Mouse (Mus musculus) megakaryocyte, embryonic 14.5 days (primary cell): ENCODE data around the gene Csnk1g2. TPM values are rescaled to one million over a fixed set of nuclear protein-coding genes. Genes with fewer than 3 reads are reported as not detected.
"Not testable (repeated sequence)": the region's sequence is repeated elsewhere in the genome, so short reads cannot be mapped to it uniquely, and the experiment has no call there.

ENCODE experiments used
- H3K27me3 ChIP-seq: replicated peaks from 2 replicates; pipeline ENCODE3; 2012; ENCODE audit warnings: inconsistent platforms
- H3K36me3 ChIP-seq: replicated peaks from 2 replicates; pipeline ENCODE3; 2012; ENCODE audit warnings: low read length, inconsistent platforms, mixed read lengths
- H3K4me1 ChIP-seq: 2 replicates; pipeline ENCODE4 v1.6.1; 2012; ENCODE audit warnings: inconsistent platforms
- H3K4me3 ChIP-seq: replicated peaks from 2 replicates; pipeline ENCODE3; 2012; ENCODE audit warnings: moderate library complexity, mild to moderate bottlenecking, inconsistent platforms
- H3K9me3 ChIP-seq: 2 replicates; pipeline ENCODE4 v1.6.1; 2012; ENCODE audit warnings: inconsistent platforms
- FLI1 ChIP-seq: IDR thresholded peaks from 2 replicates; pipeline ENCODE4 v1.6.1; 2012; ENCODE audit warnings: low read length, inconsistent platforms, mixed read lengths
- GATA1 ChIP-seq: IDR thresholded peaks from 3 replicates; pipeline ENCODE4 v1.6.1; 2012; ENCODE audit warnings: mixed read lengths, low read length, inconsistent platforms, borderline replicate concordance
- polyA plus RNA-seq: library from polyadenylated mRNA; stranded (reverse); fragments of >175 nt; gene quantifications from 2 replicates; pipeline ENCODE4 v1.2.3, GENCODE M21; 2012; ENCODE audit warnings: low replicate concordance; ENCODE audit not compliant: insufficient read depth

Csnk1g2 gene
- polyA plus RNA-seq, 1 experiment = 476 TPM

GRCm38 (mm10) chr10:80602698-80603325 lies 19.8 kb upstream of the Csnk1g2 start, which contains the start of the genes Scamp4 and Adat3:
TSS of gene Scamp4 (plus strand) at chr10:80602872.
TSS of gene Adat3 (plus strand) at chr10:80602880.
- Histone ChIP-seq H3K4me3 (peak within 1 kb of the TSS; percentile 100), H3K27me3 (no peaks in the 10 kb centered on the region), H3K4me1 (peaks cover 77% of the 10 kb centered on the region), H3K36me3 (peaks cover 21% of the 10 kb centered on the region), H3K9me3 (peaks cover 5% of the 10 kb centered on the region; the same call in 1 of the 2 replicates)
- peak; percentile 85 for TF ChIP-seq FLI1
- no peak for TF ChIP-seq GATA1

- Histone ChIP-seq H3K9me3 (peaks cover 5% of the 10 kb centered on the region; the same call in 1 of the 2 replicates), H3K36me3 (peaks cover 26% of the 10 kb centered on the region), H3K4me1 (peaks cover 77% of the 10 kb centered on the region), H3K27me3 (no peaks in the 10 kb centered on the region), H3K4me3 (peak overlapping the region; percentile 100)
- TF ChIP-seq GATA1 (no peak), FLI1 (no peak)
Observed at GRCm38 (mm10) chr10:80603364-80603763, 19.3 kb upstream of the Csnk1g2 start.

- Histone ChIP-seq H3K27me3 (no peaks in the 10 kb centered on the region), H3K9me3 (peaks cover 5% of the 10 kb centered on the region; the same call in 1 of the 2 replicates), H3K4me1 (peaks cover 78% of the 10 kb centered on the region), H3K36me3 (peaks cover 33% of the 10 kb centered on the region), H3K4me3 (peak overlapping the region; percentile 100)
- TF ChIP-seq GATA1 (no peak), FLI1 (no peak)
Observed at GRCm38 (mm10) chr10:80604001-80604509, 18.6 kb upstream of the Csnk1g2 start.

- Histone ChIP-seq H3K4me3 (peak overlapping the region; percentile 10), H3K36me3 (peaks cover 43% of the 10 kb centered on the region), H3K4me1 (peaks cover 87% of the 10 kb centered on the region), H3K9me3 (no peaks in the 10 kb centered on the region), H3K27me3 (no peaks in the 10 kb centered on the region)
- TF ChIP-seq GATA1 (no peak), FLI1 (no peak)
Observed at GRCm38 (mm10) chr10:80604988-80605387, 17.6 kb upstream of the Csnk1g2 start.

- Histone ChIP-seq H3K4me3 (peak within 1 kb of the TSS; percentile 10), H3K4me1 (peaks cover 94% of the 10 kb centered on the region), H3K36me3 (peaks cover 44% of the 10 kb centered on the region)
- H3K9me3 ChIP-seq, H3K27me3 ChIP-seq: not testable (repeated sequence)
Observed at GRCm38 (mm10) chr10:80605721-80606120, 16.9 kb upstream of the Csnk1g2 start, which contains the start of gene Gm49322. TSS of gene Gm49322 (plus strand) at chr10:80606021.

- no peak overlapping the region for H3K4me3 ChIP-seq
- H3K36me3 ChIP-seq = peaks cover 44% of the 10 kb centered on the region
- no peak for TF ChIP-seq FLI1
- no peak for TF ChIP-seq GATA1
- peaks cover 94% of the 10 kb centered on the region for H3K4me1 ChIP-seq
- no peaks in the 10 kb centered on the region for H3K9me3 ChIP-seq
- H3K27me3 ChIP-seq = no peaks in the 10 kb centered on the region
Observed at GRCm38 (mm10) chr10:80606306-80606705, 16.3 kb upstream of the Csnk1g2 start.

- TF ChIP-seq FLI1 (no peak), GATA1 (no peak)
- Histone ChIP-seq H3K4me1 (peaks cover 94% of the 10 kb centered on the region), H3K27me3 (no peaks in the 10 kb centered on the region), H3K9me3 (no peaks in the 10 kb centered on the region), H3K4me3 (no peak overlapping the region), H3K36me3 (peaks cover 44% of the 10 kb centered on the region)
Observed at GRCm38 (mm10) chr10:80606737-80607350, 15.8 kb upstream of the Csnk1g2 start.

GRCm38 (mm10) chr10:80608435-80608834 lies 14.2 kb upstream of the Csnk1g2 start:
- Histone ChIP-seq H3K4me1 (peaks cover 89% of the 10 kb centered on the region), H3K9me3 (no peaks in the 10 kb centered on the region), H3K4me3 (no peak overlapping the region), H3K36me3 (peaks cover 54% of the 10 kb centered on the region), H3K27me3 (no peaks in the 10 kb centered on the region)
- no peak for TF ChIP-seq GATA1
- TF ChIP-seq FLI1 = no peak

- peak overlapping the region; percentile 39 for H3K4me3 ChIP-seq
- peaks cover 83% of the 10 kb centered on the region for H3K4me1 ChIP-seq
- TF ChIP-seq GATA1 (no peak), FLI1 (no peak)
- no peaks in the 10 kb centered on the region for H3K9me3 ChIP-seq
- peaks cover 63% of the 10 kb centered on the region for H3K36me3 ChIP-seq
- H3K27me3 ChIP-seq = no peaks in the 10 kb centered on the region
Observed at GRCm38 (mm10) chr10:80609269-80609924, 13.2 kb upstream of the Csnk1g2 start.
